Mouse (Mus musculus): Measurements from ENCODE around the gene Ssc4d.

- TF ChIP-seq GATA1 (IDR thresholded peaks at IDR 0.05; ENCODE audit: borderline replicate concordance, low read length), result no peak
- TF ChIP-seq TAL1 (conservative IDR thresholded peaks at IDR 0.05; ENCODE audit: low read depth, low read length), result no peak
- TF ChIP-seq CTCF (IDR thresholded peaks at IDR 0.05; ENCODE audit: low read depth, low read length), result no peak; the same call in 1 of the 2 replicates
- no peak for TF ChIP-seq POLR2AphosphoS5 (IDR thresholded peaks at IDR 0.05; ENCODE audit: insufficient replicate concordance, low read depth, low read length)
- TF ChIP-seq GATA2 (IDR thresholded peaks at IDR 0.05; ENCODE audit: borderline replicate concordance, low read depth, low read length), result no peak
Observed at GRCm38 (mm10) chr5:135918593-135918992, 55.7 kb downstream of the Ssc4d start.
